In the genomic region with DNA sequence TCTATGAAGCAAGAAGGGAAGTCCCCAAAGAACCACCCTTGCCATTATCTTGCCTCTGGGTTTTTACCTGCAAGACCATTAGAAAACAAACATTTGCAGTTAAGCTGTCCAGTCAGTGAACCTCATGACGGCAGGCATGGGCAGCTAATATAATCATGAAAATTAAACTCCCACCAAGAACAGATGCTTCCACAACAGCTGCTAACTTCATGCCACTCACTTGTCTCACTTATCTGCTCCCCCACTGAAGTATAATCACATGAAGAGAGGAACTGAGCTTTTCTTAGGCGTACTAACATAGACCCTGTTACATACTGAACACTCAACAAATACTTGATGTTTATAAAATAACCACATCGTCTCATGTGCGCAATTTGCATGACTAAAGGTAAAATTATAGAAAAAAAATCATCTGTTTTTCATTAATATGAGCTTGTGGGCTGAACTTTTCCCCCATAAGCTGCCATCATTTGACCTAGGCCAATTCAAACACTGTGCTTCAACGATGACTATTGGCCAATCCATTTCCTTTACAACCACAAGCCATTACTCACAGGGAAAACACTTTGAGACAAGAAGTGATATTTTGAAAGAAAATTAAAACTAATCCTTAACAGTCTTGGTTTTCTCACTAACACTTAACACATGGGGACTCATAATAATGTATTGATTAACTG, we compare ENCODE assay signal across 19 mouse cellular contexts.
"Had no signal": no experiment of that assay in that cellular context is flagged by ENCODE, and none has a peak within 500 bp of the region (broad histone marks: within the 10 kb centered on the region; RNA-seq: fewer than 3 reads in every experiment).

No protein-coding gene starts in this region.

- DNase-seq: kidney, adult 8-10 months; kidney, postnatal 10 days; kidney, postnatal 36 days; layer of hippocampus, postnatal 36 days; left cerebral cortex, postnatal 4 days; liver, postnatal 0 days; lung, embryonic 14.5 days; thymus, adult 18-20 months had no signal

- H3K9ac ChIP-seq: kidney, embryonic 15.5 days; limb, embryonic 12.5 days; limb, embryonic 15.5 days; liver, embryonic 14.5 days; liver, postnatal 0 days; lung, embryonic 14.5 days; midbrain, embryonic 12.5 days; midbrain, embryonic 15.5 days; neural tube, embryonic 13.5 days had no signal

- H3K27ac ChIP-seq: kidney, embryonic 15.5 days; left cerebral cortex, adult 2 months; limb, embryonic 12.5 days; limb, embryonic 15.5 days; liver, embryonic 14.5 days; macrophage; midbrain, embryonic 12.5 days; midbrain, embryonic 15.5 days; neural tube, embryonic 13.5 days had no signal

- H3K4me2 ChIP-seq: kidney, embryonic 15.5 days; limb, embryonic 12.5 days; limb, embryonic 15.5 days; liver, embryonic 11.5 days; lung, embryonic 14.5 days; midbrain, embryonic 12.5 days; midbrain, embryonic 15.5 days; neural tube, embryonic 13.5 days had no signal

- H3K4me3 ChIP-seq: kidney, embryonic 15.5 days; left cerebral cortex, adult 2 months; limb, embryonic 12.5 days; limb, embryonic 15.5 days; midbrain, embryonic 12.5 days; midbrain, embryonic 15.5 days; neural tube, embryonic 13.5 days had no signal

- H3K36me3 ChIP-seq: kidney, embryonic 15.5 days; limb, embryonic 12.5 days; limb, embryonic 15.5 days; midbrain, embryonic 12.5 days; midbrain, embryonic 15.5 days; neural tube, embryonic 13.5 days had no signal

- H3K27me3 ChIP-seq: kidney, embryonic 15.5 days; limb, embryonic 12.5 days; limb, embryonic 15.5 days; midbrain, embryonic 12.5 days; midbrain, embryonic 15.5 days; neural tube, embryonic 13.5 days had no signal

- H3K9me3 ChIP-seq: kidney, embryonic 15.5 days; limb, embryonic 12.5 days; limb, embryonic 15.5 days; midbrain, embryonic 12.5 days; midbrain, embryonic 15.5 days; neural tube, embryonic 13.5 days had no signal

- ATAC-seq: liver, postnatal 0 days; lung, postnatal 0 days; midbrain, embryonic 15.5 days had no signal

- H3K4me1 ChIP-seq: limb, embryonic 15.5 days; midbrain, embryonic 12.5 days; midbrain, embryonic 15.5 days; neural tube, embryonic 13.5 days had no signal
